Mouse (Mus musculus): ENCODE results near the gene Olfr740. TPM values are rescaled to one million over a fixed set of nuclear protein-coding genes. Genes with fewer than 3 reads are reported as not detected.

Gene Olfr740
- total RNA-seq (2021), result not detected
- long read RNA-seq, experiment 1, result 0 reads
- long read RNA-seq, experiment 2, result 0 reads

- no peak for DNase-seq (ENCODE audit: low spot score in 2 of 2)
Measured at GRCm38 (mm10) chr14:50445245-50445644, at the start of gene Olfr740. Gene Olfr740 (plus strand): TSS chr14:50445545.

- no peak for DNase-seq (ENCODE audit: low spot score in 2 of 2)
Measured at GRCm38 (mm10) chr14:50407268-50407667, 38.1 kb upstream of the Olfr740 start, which contains the start of gene Olfr738. Gene Olfr738 (plus strand): TSS chr14:50407568.

DNA sequence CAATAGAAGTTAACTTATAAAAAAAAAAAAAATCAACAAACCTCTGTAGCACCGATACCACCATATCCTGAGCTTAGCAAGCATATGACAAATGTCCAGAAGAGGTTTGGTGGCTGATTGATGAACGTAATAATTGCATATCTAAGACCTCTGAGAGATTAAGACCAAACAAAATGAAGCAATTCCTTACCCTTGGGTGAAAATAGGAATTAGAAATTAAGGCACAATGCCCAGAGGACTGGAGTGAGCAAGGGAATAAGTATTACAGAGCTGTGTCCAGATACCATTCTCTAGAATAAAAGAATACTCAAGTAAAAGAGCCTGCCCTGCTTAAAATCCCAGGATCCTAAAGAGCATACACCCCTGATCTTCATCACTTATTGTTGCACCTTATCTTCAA lies 27.0 kb upstream of the Olfr740 start, which contains the start of gene Olfr739:
Olfr739 (plus strand) TSS at position 301 of the 400 bp plus-strand sequence.
- DNase-seq (ENCODE audit: low spot score in 2 of 2), result no peak

- DNase-seq (ENCODE audit: low spot score in 2 of 2), result no peak
Measured at GRCm38 (mm10) chr14:50472438-50472837, 27.1 kb downstream of the Olfr740 start, which contains the start of gene Olfr741. Gene Olfr741 (plus strand): TSS chr14:50472738.

- no peak for DNase-seq (ENCODE audit: low spot score in 2 of 2)
Measured at GRCm38 (mm10) chr14:50478406-50478805, 33.1 kb downstream of the Olfr740 start.

GRCm38 (mm10) chr14:50503300-50503699 lies 58.0 kb downstream of the Olfr740 start, which contains the start of gene Olfr742:
Gene Olfr742 (plus strand): TSS chr14:50503600.
- no peak for DNase-seq (ENCODE audit: low spot score in 2 of 2)

Other genes starting within 250 kb of the Olfr740 start
- gene Olfr731, start 203.7 kb upstream of the Olfr740 start, total RNA-seq (2021), result not detected
- not detected for gene Olfr732, start 161.3 kb upstream of the Olfr740 start, total RNA-seq (2021)
- not detected for gene Olfr733, start 144.0 kb upstream of the Olfr740 start, total RNA-seq (2021)
- not detected for gene Olfr734, start 118.8 kb upstream of the Olfr740 start, total RNA-seq (2021)
- gene Olfr735, start 96.7 kb upstream of the Olfr740 start, total RNA-seq (2021), result not detected
- not detected for gene Tlr11, start 87.6 kb upstream of the Olfr740 start, total RNA-seq (2021)
- gene Olfr736, start 64.4 kb upstream of the Olfr740 start, total RNA-seq (2021), result not detected
- gene Olfr738, start 38.0 kb upstream of the Olfr740 start, total RNA-seq (2021), result not detected
- gene Olfr739, start 26.9 kb upstream of the Olfr740 start, total RNA-seq (2021), result not detected
- gene Olfr741, start 27.2 kb downstream of the Olfr740 start, total RNA-seq (2021), result not detected
- gene Olfr742, start 58.1 kb downstream of the Olfr740 start, total RNA-seq (2021), result not detected
- not detected for gene Olfr743, start 76.3 kb downstream of the Olfr740 start, total RNA-seq (2021)
- not detected for gene Olfr744, start 169.3 kb downstream of the Olfr740 start, total RNA-seq (2021)
- not detected for gene Olfr745, start 193.8 kb downstream of the Olfr740 start, total RNA-seq (2021)
- gene Olfr746, start 201.5 kb downstream of the Olfr740 start, total RNA-seq (2021), result not detected
- not detected for gene Olfr747, start 247.7 kb downstream of the Olfr740 start, total RNA-seq (2021)